Mouse (Mus musculus) embryonic facial prominence, embryonic 13.5 days (tissue): Measurements from ENCODE around the gene Prg3. TPM values are rescaled to one million over a fixed set of nuclear protein-coding genes. Genes with fewer than 3 reads are reported as not detected.

Source experiments
- polyA plus RNA-seq: library from polyadenylated mRNA; unstranded; fragments of >200 nt; fragmentation: Nextera tagmentation; extraction: Ambion mirVana; gene quantifications from 2 replicates; pipeline ENCODE4 v1.2.1, GENCODE M21; 2015

Prg3 gene
- polyA plus RNA-seq, 1 experiment from 2014 or later = 0.66 TPM

Other genes with a start within 250 kb of the Prg3 start
- 8.6 and 9.6 TPM in 2 replicates for gene Gm19426, start 244.6 kb upstream of the Prg3 start, polyA plus RNA-seq
- 26.0 and 31.3 TPM in 2 replicates for gene Serping1, start 212.8 kb upstream of the Prg3 start, polyA plus RNA-seq
- gene Ube2l6, start 189.4 kb upstream of the Prg3 start, polyA plus RNA-seq = 28.1 and 32.7 TPM in 2 replicates
- 0.18 TPM in 1 of 2 replicates, not detected in the other for gene Smtnl1, start 165.6 kb upstream of the Prg3 start, polyA plus RNA-seq
- 40.4 and 47.6 TPM in 2 replicates for gene Timm10, start 161.2 kb upstream of the Prg3 start, polyA plus RNA-seq
- 16.5 and 17.0 TPM in 2 replicates for gene Slc43a1, start 149.4 kb upstream of the Prg3 start, polyA plus RNA-seq
- gene Rtn4rl2, start 101.5 kb upstream of the Prg3 start, polyA plus RNA-seq = 1.0 and 1.3 TPM in 2 replicates
- 32.7 and 33.0 TPM in 2 replicates for gene Slc43a3, start 51.6 kb upstream of the Prg3 start, polyA plus RNA-seq
- 0.44 and 0.94 TPM in 2 replicates for gene Prg2, start 7.8 kb upstream of the Prg3 start, polyA plus RNA-seq
- gene Ssrp1, start 49.0 kb downstream of the Prg3 start, polyA plus RNA-seq = 291 and 303 TPM in 2 replicates
- gene P2rx3, start 49.2 kb downstream of the Prg3 start, polyA plus RNA-seq = 1.1 and 1.6 TPM in 2 replicates
- 35.5 and 42.2 TPM in 2 replicates for gene Tnks1bp1, start 59.8 kb downstream of the Prg3 start, polyA plus RNA-seq
- 47.2 and 50.1 TPM in 2 replicates for gene Aplnr, start 148.0 kb downstream of the Prg3 start, polyA plus RNA-seq
- gene Lrrc55, start 209.0 kb downstream of the Prg3 start, polyA plus RNA-seq = 0.59 and 0.61 TPM in 2 replicates